Comparison of ENCODE assay signal across 8 mouse cellular contexts in genomic region chr16:55468833-55469458, GRCm38 (mm10).
DNase-seq lines count a peak whose midpoint lies in the region; ATAC-seq lines count a peak whose summit lies in the region.

No protein-coding gene starts in this region.

- WGBS in heart, embryonic 12.5 days: 48% methylated on average over 9 of the region's 9 CpGs
- 53% methylated on average over 9 of the region's 9 CpGs for WGBS in midbrain, embryonic 14.5 days

- H3K27me3 ChIP-seq in heart, embryonic 12.5 days (replicated peaks): no peaks in the 10 kb centered on the region
- no peaks in the 10 kb centered on the region for H3K27me3 ChIP-seq in midbrain, embryonic 14.5 days (ENCODE audit: control insufficient read depth, insufficient read depth, low read length)

- H3K4me2 ChIP-seq in heart, embryonic 12.5 days: no peak overlapping the region
- H3K4me2 ChIP-seq in midbrain, embryonic 14.5 days (ENCODE audit: low read length): no peak overlapping the region

- no peak overlapping the region for H3K4me3 ChIP-seq in heart, embryonic 12.5 days
- no peak overlapping the region for H3K4me3 ChIP-seq in midbrain, embryonic 14.5 days (replicated peaks; ENCODE audit: low read depth, low read length)

- ATAC-seq in heart, embryonic 12.5 days (ENCODE audit: insufficient number of reproducible peaks, low FRiP score): no peak
- peak; percentile 80; the same call in 1 of the 2 replicates for ATAC-seq in midbrain, embryonic 14.5 days (ENCODE audit: low FRiP score, low TSS enrichment)

- H3K4me1 ChIP-seq in heart, embryonic 12.5 days (replicated peaks): no peaks in the 10 kb centered on the region
- H3K4me1 ChIP-seq in midbrain, embryonic 14.5 days (ENCODE audit: control insufficient read depth, insufficient read depth, low read length): no peaks in the 10 kb centered on the region

- H3K9me3 ChIP-seq in heart, embryonic 12.5 days (replicated peaks): no peaks in the 10 kb centered on the region
- no peaks in the 10 kb centered on the region for H3K9me3 ChIP-seq in midbrain, embryonic 14.5 days (ENCODE audit: control insufficient read depth, low read length)

- DNase-seq in heart, adult 11 months: peak; percentile 91
- DNase-seq in embryo, embryonic 11.5 days (ENCODE audit: low read depth, low spot score): peak; percentile 79
- peak; percentile 61 to 80 for DNase-seq in gastrocnemius, postnatal 4 days (ENCODE audit: low spot score in 2 of 2)
- DNase-seq in kidney, adult 11 months: peak; percentile 53
- DNase-seq in left cerebral cortex, postnatal 25 days (ENCODE audit: low spot score in 2 of 2): peak; percentile 93 to 95
- DNase-seq in midbrain, embryonic 14.5 days: peak; percentile 97
- DNase-seq in spleen, postnatal 4 days (ENCODE audit: low spot score in 2 of 2): peak; percentile 36 to 72

- intact Hi-C loops in left cerebral cortex, postnatal 25 days (cut with DNase I): loop anchor here (2.0 to 10.0 kb wide), 2 partner anchors 316 to 464 kb away; no protein-coding TSS in a partner anchor

- H3K36me3 ChIP-seq in heart, embryonic 12.5 days: no peaks in the 10 kb centered on the region
- H3K36me3 ChIP-seq in midbrain, embryonic 14.5 days (ENCODE audit: control insufficient read depth, insufficient read depth, low read length): no peaks in the 10 kb centered on the region

- no peak overlapping the region for H3K27ac ChIP-seq in heart, embryonic 12.5 days (ENCODE audit: poor library complexity, severe bottlenecking)
- no peak overlapping the region for H3K27ac ChIP-seq in midbrain, embryonic 14.5 days (replicated peaks; ENCODE audit: low read depth, low read length)

- H3K9ac ChIP-seq in heart, embryonic 12.5 days: no peak overlapping the region
- H3K9ac ChIP-seq in midbrain, embryonic 14.5 days (replicated peaks; ENCODE audit: low read length): no peak overlapping the region
